Mouse (Mus musculus): ENCODE data around the gene Podxl2. TPM values are rescaled to one million over a fixed set of nuclear protein-coding genes. Genes with fewer than 3 reads are reported as not detected.
A peak's percentile ranks its signal among the peaks of the same experiment; 100 is the strongest.

The Podxl2 gene
- polyA plus RNA-seq, 1 experiment from 2014 or later, result 634 TPM

DNA sequence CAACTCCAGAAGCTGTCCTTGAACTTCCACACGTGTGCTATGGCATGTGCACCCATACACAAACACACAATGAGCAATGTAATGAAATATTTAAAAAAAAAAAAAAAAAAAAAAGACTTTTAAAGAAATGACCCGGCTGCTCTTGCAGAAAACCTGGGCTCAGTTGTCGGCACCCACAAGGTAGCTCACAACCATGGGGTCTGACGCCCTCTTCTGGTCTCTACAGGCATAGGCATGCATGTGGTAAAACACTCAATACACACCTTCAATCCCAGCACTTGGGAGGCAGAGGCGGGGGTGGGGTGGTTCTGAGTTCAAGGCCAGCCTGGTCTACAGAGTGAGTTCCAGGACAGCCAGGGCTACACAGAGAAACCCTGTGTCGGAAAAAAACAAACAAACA is 21.1 kb upstream of the Podxl2 start:
- H3K36me3 ChIP-seq (ENCODE audit: control insufficient read depth, insufficient read depth, low read length), result 0 out of 2 replicates have a peak, but pooled peaks cover 6% of the 10 kb centered on the region
- WGBS, result 87% methylated on average over 6 of the region's 6 CpGs

GRCm38 (mm10) chr6:88893559-88893958 is 18.7 kb upstream of the Podxl2 start:
- WGBS, result 62% methylated on average over 5 of the region's 5 CpGs
- peaks cover 12% of the 10 kb centered on the region; the same call in 1 of the 2 replicates for H3K36me3 ChIP-seq (ENCODE audit: control insufficient read depth, insufficient read depth, low read length)
- peaks cover 4% of the 10 kb centered on the region; the same call in 1 of the 2 replicates for H3K4me1 ChIP-seq (ENCODE audit: control insufficient read depth, insufficient read depth, low read length)
- H3K4me2 ChIP-seq (ENCODE audit: low read depth, low read length), result no peak overlapping the region
- no peaks in the 10 kb centered on the region for H3K9me3 ChIP-seq (ENCODE audit: control insufficient read depth, low read length)
- H3K27me3 ChIP-seq (ENCODE audit: control insufficient read depth, insufficient read depth, low read length), result no peaks in the 10 kb centered on the region
- H3K9ac ChIP-seq (replicated peaks; ENCODE audit: low read depth, low read length), result no peak overlapping the region
- no peak overlapping the region for H3K4me3 ChIP-seq (ENCODE audit: low read depth, low read length)
- no peak overlapping the region for H3K27ac ChIP-seq (ENCODE audit: low read depth, low read length)
- no peak for ATAC-seq (ENCODE audit: low read depth)

More for the DNA sequence above, 21.1 kb upstream of the Podxl2 start:
- no peak for ATAC-seq (ENCODE audit: low read depth)
- no peak overlapping the region for H3K4me2 ChIP-seq (ENCODE audit: low read depth, low read length)
- no peaks in the 10 kb centered on the region for H3K9me3 ChIP-seq (ENCODE audit: control insufficient read depth, low read length)
- H3K4me3 ChIP-seq (ENCODE audit: low read depth, low read length), result no peak overlapping the region
- no peak overlapping the region for H3K27ac ChIP-seq (ENCODE audit: low read depth, low read length)
- H3K4me1 ChIP-seq (ENCODE audit: control insufficient read depth, insufficient read depth, low read length), result peaks cover 4% of the 10 kb centered on the region; the same call in 1 of the 2 replicates
- H3K9ac ChIP-seq (replicated peaks; ENCODE audit: low read depth, low read length), result no peak overlapping the region
- H3K27me3 ChIP-seq (ENCODE audit: control insufficient read depth, insufficient read depth, low read length), result no peaks in the 10 kb centered on the region

DNA sequence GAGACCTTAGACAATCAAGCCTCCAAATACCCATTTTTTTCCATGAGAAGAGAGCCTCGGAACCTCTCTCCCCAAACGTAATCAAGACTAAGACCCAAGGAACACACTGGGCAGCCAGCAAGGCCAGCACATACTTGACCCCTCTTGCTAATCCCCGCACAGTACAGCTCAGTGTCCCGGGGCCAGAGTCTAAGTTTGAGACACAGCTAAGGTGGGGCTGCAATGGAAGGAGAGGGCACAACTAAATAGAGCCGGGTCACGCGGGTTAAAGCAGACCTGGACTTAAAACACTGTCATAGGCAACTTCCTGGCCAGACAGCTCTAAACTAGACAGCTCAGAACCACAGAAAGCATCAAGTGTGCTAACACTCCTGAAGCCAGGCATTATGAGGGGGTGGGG is 16.0 kb upstream of the Podxl2 start:
- 96% methylated on average over 7 of the region's 7 CpGs for WGBS
- Histone ChIP-seq H3K9ac (replicated peaks; ENCODE audit: low read depth, low read length) (no peak overlapping the region), H3K9me3 (ENCODE audit: control insufficient read depth, low read length) (no peaks in the 10 kb centered on the region), H3K4me2 (ENCODE audit: low read depth, low read length) (no peak overlapping the region), H3K4me3 (ENCODE audit: low read depth, low read length) (no peak overlapping the region), H3K27ac (ENCODE audit: low read depth, low read length) (no peak overlapping the region), H3K27me3 (ENCODE audit: control insufficient read depth, insufficient read depth, low read length) (no peaks in the 10 kb centered on the region), H3K4me1 (ENCODE audit: control insufficient read depth, insufficient read depth, low read length) (no peaks in the 10 kb centered on the region), H3K36me3 (ENCODE audit: control insufficient read depth, insufficient read depth, low read length) (peaks cover 18% of the 10 kb centered on the region; the same call in 1 of the 2 replicates)
- no peak for ATAC-seq (ENCODE audit: low read depth)

- H3K9ac ChIP-seq (replicated peaks; ENCODE audit: low read depth, low read length), result no peak overlapping the region
- H3K4me1 ChIP-seq (ENCODE audit: control insufficient read depth, insufficient read depth, low read length), result no peaks in the 10 kb centered on the region
- no peak overlapping the region for H3K27ac ChIP-seq (ENCODE audit: low read depth, low read length)
- no peak overlapping the region for H3K4me3 ChIP-seq (ENCODE audit: low read depth, low read length)
- H3K36me3 ChIP-seq (ENCODE audit: control insufficient read depth, insufficient read depth, low read length), result peaks cover 18% of the 10 kb centered on the region; the same call in 1 of the 2 replicates
- no peak for ATAC-seq (ENCODE audit: low read depth)
- no peaks in the 10 kb centered on the region for H3K9me3 ChIP-seq (ENCODE audit: control insufficient read depth, low read length)
- 91% methylated on average over 13 of the region's 13 CpGs for WGBS
- H3K4me2 ChIP-seq (ENCODE audit: low read depth, low read length), result no peak overlapping the region
- H3K27me3 ChIP-seq (ENCODE audit: control insufficient read depth, insufficient read depth, low read length), result no peaks in the 10 kb centered on the region
Measured at GRCm38 (mm10) chr6:88889410-88890042, 14.7 kb upstream of the Podxl2 start.

- no peaks in the 10 kb centered on the region for H3K9me3 ChIP-seq (ENCODE audit: control insufficient read depth, low read length)
- 16% methylated on average over 2 of the region's 2 CpGs for WGBS
- no peak overlapping the region for H3K4me2 ChIP-seq (ENCODE audit: low read depth, low read length)
- no peak overlapping the region for H3K9ac ChIP-seq (replicated peaks; ENCODE audit: low read depth, low read length)
- no peaks in the 10 kb centered on the region for H3K27me3 ChIP-seq (ENCODE audit: control insufficient read depth, insufficient read depth, low read length)
- no peaks in the 10 kb centered on the region for H3K4me1 ChIP-seq (ENCODE audit: control insufficient read depth, insufficient read depth, low read length)
- no peak overlapping the region for H3K4me3 ChIP-seq (ENCODE audit: low read depth, low read length)
- H3K27ac ChIP-seq (ENCODE audit: low read depth, low read length), result no peak overlapping the region
- peak; percentile 75 for ATAC-seq (ENCODE audit: low read depth)
- H3K36me3 ChIP-seq (ENCODE audit: control insufficient read depth, insufficient read depth, low read length), result peaks cover 17% of the 10 kb centered on the region; the same call in 1 of the 2 replicates
Measured at GRCm38 (mm10) chr6:88886417-88886967, 11.6 kb upstream of the Podxl2 start.

DNA sequence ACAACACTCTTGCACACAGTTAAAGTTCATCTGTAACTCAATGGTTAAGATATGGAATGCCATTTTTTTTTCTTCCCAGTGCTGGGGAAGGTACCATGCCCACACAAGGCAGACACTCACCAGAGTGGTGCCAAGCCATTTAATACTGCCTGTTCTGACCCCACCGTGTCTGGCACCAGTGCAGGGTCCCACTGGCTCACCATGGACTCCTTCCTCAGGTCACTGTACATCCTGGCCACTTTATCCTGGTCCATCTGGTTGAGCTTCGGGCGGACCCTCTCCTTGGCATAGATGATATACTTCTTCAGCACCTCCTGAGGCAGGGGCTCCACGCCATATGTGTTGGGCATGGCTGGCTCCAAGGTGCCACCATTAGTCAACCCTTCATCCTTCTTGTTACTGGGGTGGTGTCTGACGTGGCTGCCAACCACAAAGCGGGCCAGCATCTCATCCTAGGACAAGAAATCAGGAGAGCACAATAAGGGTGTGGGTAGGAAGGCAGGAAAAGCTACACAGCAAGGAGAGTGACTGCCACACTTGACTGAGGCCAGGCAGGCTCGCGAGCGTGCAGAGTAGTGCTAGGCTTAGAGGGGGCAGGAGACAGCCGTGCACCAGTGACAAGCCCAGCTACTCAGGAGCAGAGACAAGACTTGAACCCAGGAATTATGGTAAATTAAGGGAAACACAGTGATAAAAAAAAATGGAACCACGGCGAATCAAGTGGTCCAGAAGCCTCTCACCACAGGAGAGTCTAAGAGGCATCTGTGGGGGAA is 11.0 kb upstream of the Podxl2 start:
- peaks cover 17% of the 10 kb centered on the region; the same call in 1 of the 2 replicates for H3K36me3 ChIP-seq (ENCODE audit: control insufficient read depth, insufficient read depth, low read length)

DNA sequence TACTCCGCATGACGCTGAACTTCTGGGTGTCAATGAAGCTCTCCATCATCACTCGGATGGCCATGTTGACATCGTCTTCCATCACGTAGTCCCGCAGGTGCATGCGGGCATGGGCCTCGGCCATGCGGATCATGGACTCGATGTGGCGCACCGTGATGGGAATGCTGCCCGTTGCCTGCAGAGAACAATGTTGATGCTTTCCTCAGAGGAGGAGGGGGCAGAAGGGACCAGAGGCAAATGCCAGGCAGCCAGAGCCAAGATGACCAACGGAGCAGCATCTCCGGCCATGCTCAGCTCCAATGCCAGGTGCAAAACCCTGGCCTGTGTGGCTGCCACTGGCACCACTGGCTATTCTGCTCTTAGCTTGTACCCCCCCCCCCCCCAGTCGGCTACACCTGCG is 9.8 kb upstream of the Podxl2 start:
- WGBS, result 97% methylated on average over 17 of the region's 17 CpGs
- H3K36me3 ChIP-seq (ENCODE audit: control insufficient read depth, insufficient read depth, low read length), result peaks cover 17% of the 10 kb centered on the region; the same call in 1 of the 2 replicates
- H3K9ac ChIP-seq (replicated peaks; ENCODE audit: low read depth, low read length), result no peak overlapping the region
- no peaks in the 10 kb centered on the region for H3K4me1 ChIP-seq (ENCODE audit: control insufficient read depth, insufficient read depth, low read length)
- H3K27ac ChIP-seq (ENCODE audit: low read depth, low read length), result no peak overlapping the region
- H3K9me3 ChIP-seq (ENCODE audit: control insufficient read depth, low read length), result no peaks in the 10 kb centered on the region
- no peak overlapping the region for H3K4me3 ChIP-seq (ENCODE audit: low read depth, low read length)
- H3K4me2 ChIP-seq (ENCODE audit: low read depth, low read length), result no peak overlapping the region
- ATAC-seq (ENCODE audit: low read depth), result no peak
- H3K27me3 ChIP-seq (ENCODE audit: control insufficient read depth, insufficient read depth, low read length), result no peaks in the 10 kb centered on the region

More for the DNA sequence above, 11.0 kb upstream of the Podxl2 start:
- Histone ChIP-seq H3K4me2 (ENCODE audit: low read depth, low read length) (no peak overlapping the region), H3K27ac (ENCODE audit: low read depth, low read length) (no peak overlapping the region), H3K9me3 (ENCODE audit: control insufficient read depth, low read length) (no peaks in the 10 kb centered on the region), H3K4me1 (ENCODE audit: control insufficient read depth, insufficient read depth, low read length) (no peaks in the 10 kb centered on the region), H3K27me3 (ENCODE audit: control insufficient read depth, insufficient read depth, low read length) (no peaks in the 10 kb centered on the region), H3K9ac (replicated peaks; ENCODE audit: low read depth, low read length) (no peak overlapping the region), H3K4me3 (ENCODE audit: low read depth, low read length) (no peak overlapping the region)
- WGBS, result 71% methylated on average over 12 of the region's 12 CpGs
- no peak for ATAC-seq (ENCODE audit: low read depth)

- WGBS, result 98% methylated on average over 10 of the region's 10 CpGs
- Histone ChIP-seq H3K4me1 (ENCODE audit: control insufficient read depth, insufficient read depth, low read length) (no peaks in the 10 kb centered on the region), H3K4me3 (ENCODE audit: low read depth, low read length) (no peak overlapping the region), H3K9ac (replicated peaks; ENCODE audit: low read depth, low read length) (no peak overlapping the region), H3K36me3 (ENCODE audit: control insufficient read depth, insufficient read depth, low read length) (peaks cover 15% of the 10 kb centered on the region; the same call in 1 of the 2 replicates), H3K9me3 (ENCODE audit: control insufficient read depth, low read length) (no peaks in the 10 kb centered on the region), H3K27me3 (ENCODE audit: control insufficient read depth, insufficient read depth, low read length) (no peaks in the 10 kb centered on the region), H3K4me2 (ENCODE audit: low read depth, low read length) (no peak overlapping the region), H3K27ac (ENCODE audit: low read depth, low read length) (no peak overlapping the region)
- ATAC-seq (ENCODE audit: low read depth), result no peak
Measured at GRCm38 (mm10) chr6:88884195-88884594, 9.4 kb upstream of the Podxl2 start.

DNA sequence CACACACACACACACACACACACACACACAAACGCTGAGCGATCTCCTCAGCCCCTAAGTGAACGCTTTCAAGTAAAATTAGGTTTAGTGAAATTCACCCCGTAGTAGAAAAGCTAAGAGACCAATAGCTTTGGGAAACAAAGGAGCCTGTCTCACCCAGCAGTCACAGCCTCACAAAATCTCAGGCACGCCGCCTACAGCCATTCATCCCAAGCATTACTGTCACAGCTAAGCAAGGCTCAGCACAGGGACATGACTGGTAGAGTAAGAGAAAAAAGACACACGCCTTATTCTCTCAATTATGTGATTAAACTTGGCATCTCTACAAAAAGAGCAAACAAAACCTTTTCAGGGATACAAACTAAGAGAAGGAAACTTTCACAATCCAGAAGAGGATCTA is 6.5 kb upstream of the Podxl2 start:
- no peaks in the 10 kb centered on the region for H3K9me3 ChIP-seq (ENCODE audit: control insufficient read depth, low read length)
- H3K4me1 ChIP-seq (ENCODE audit: control insufficient read depth, insufficient read depth, low read length), result no peaks in the 10 kb centered on the region
- 0 out of 2 replicates have a peak, but pooled peaks cover 5% of the 10 kb centered on the region for H3K36me3 ChIP-seq (ENCODE audit: control insufficient read depth, insufficient read depth, low read length)
- no peaks in the 10 kb centered on the region for H3K27me3 ChIP-seq (ENCODE audit: control insufficient read depth, insufficient read depth, low read length)
- no peak overlapping the region for H3K27ac ChIP-seq (ENCODE audit: low read depth, low read length)
- no peak for ATAC-seq (ENCODE audit: low read depth)
- no peak overlapping the region for H3K4me2 ChIP-seq (ENCODE audit: low read depth, low read length)
- H3K4me3 ChIP-seq (ENCODE audit: low read depth, low read length), result no peak overlapping the region
- WGBS, result 66% methylated on average over 7 of the region's 7 CpGs
- H3K9ac ChIP-seq (replicated peaks; ENCODE audit: low read depth, low read length), result no peak overlapping the region

All from neural tube, embryonic 14.5 days (tissue).